Mouse (Mus musculus) gastrocnemius, postnatal 10 days (tissue): ENCODE measurements at regions not wholly inside any gene's neighbourhood (a gene's known extent, or its start where the extent isn't known, plus 50 kb on each side); places are given as distances from the start of the nearest gene placed in this dataset.
A peak's percentile ranks its signal among the peaks of the same experiment; 100 is the strongest.

Experiments used
- DNase-seq: peaks from one replicate; pipeline ENCODE4 v3.0.0; 2021; ENCODE audit warnings: mixed read lengths

GRCm38 (mm10) chr8:49845575-49845974, 1001.8 kb upstream of the Tenm3 start:
- DNase-seq: no peak

- DNase-seq: no peak
Measured at GRCm38 (mm10) chr8:49831970-49832369, 988.2 kb upstream of the Tenm3 start.

- peak; percentile 41 for DNase-seq
Measured at GRCm38 (mm10) chr8:49829345-49829744, 985.6 kb upstream of the Tenm3 start.

- DNase-seq: no peak
Measured at GRCm38 (mm10) chr8:49826231-49826630, 982.5 kb upstream of the Tenm3 start.

GRCm38 (mm10) chr8:49825000-49825399, 981.2 kb upstream of the Tenm3 start:
- DNase-seq: no peak

GRCm38 (mm10) chr8:49822791-49823190, 979.0 kb upstream of the Tenm3 start:
- no peak for DNase-seq

GRCm38 (mm10) chr8:49799236-49799635, 955.5 kb upstream of the Tenm3 start:
- no peak for DNase-seq

GRCm38 (mm10) chr8:49796741-49797140, 953.0 kb upstream of the Tenm3 start:
- no peak for DNase-seq

GRCm38 (mm10) chr8:49794491-49794890, 950.7 kb upstream of the Tenm3 start:
- DNase-seq: no peak

- DNase-seq: no peak
Measured at GRCm38 (mm10) chr8:49769829-49770228, 926.1 kb upstream of the Tenm3 start.

- no peak for DNase-seq
Measured at GRCm38 (mm10) chr8:49738043-49738442, 894.3 kb upstream of the Tenm3 start.

- no peak for DNase-seq
Measured at GRCm38 (mm10) chr8:49729156-49729555, 885.4 kb upstream of the Tenm3 start.

GRCm38 (mm10) chr8:49712371-49712770, 868.6 kb upstream of the Tenm3 start:
- no peak for DNase-seq

- DNase-seq: no peak
Measured at GRCm38 (mm10) chr8:49708701-49709100, 865.0 kb upstream of the Tenm3 start.

GRCm38 (mm10) chr8:49699058-49699457, 855.3 kb upstream of the Tenm3 start:
- DNase-seq: no peak

GRCm38 (mm10) chr8:49696709-49697108, 853.0 kb upstream of the Tenm3 start:
- DNase-seq: no peak
